Mouse (Mus musculus) C2C12 (cell line): ENCODE data around the gene Lrrc7.

Experiments
- CEBPB ChIP-seq: IDR thresholded peaks from one replicate; pipeline ENCODE4 v1.6.1; 2011; ENCODE audit warnings: low read depth, mild to moderate bottlenecking, control low read depth, moderate library complexity
- CTCF ChIP-seq: IDR thresholded peaks from one replicate; pipeline ENCODE4 v1.5.1; 2011; ENCODE audit not compliant: control insufficient read depth, insufficient read depth, insufficient read length
- FOSL1 ChIP-seq: IDR thresholded peaks from one replicate; pipeline ENCODE4 v1.8.0; 2011; ENCODE audit warnings: mild to moderate bottlenecking, low read length; ENCODE audit not compliant: poor library complexity, insufficient read depth, severe bottlenecking
- MAX ChIP-seq: IDR thresholded peaks from one replicate; pipeline ENCODE4 v1.6.1; 2011; ENCODE audit warnings: mild to moderate bottlenecking, control low read depth
- MYOD1 ChIP-seq: IDR thresholded peaks from one replicate; pipeline ENCODE4 v1.6.1; 2011; ENCODE audit warnings: low read depth; ENCODE audit not compliant: control insufficient read depth, insufficient read length
- MYOG ChIP-seq: IDR thresholded peaks from one replicate; pipeline ENCODE4 v1.6.1; 2011; ENCODE audit not compliant: control insufficient read depth, insufficient read length; ENCODE audit errors: extremely low read depth
- USF1 ChIP-seq: IDR thresholded peaks from one replicate; pipeline ENCODE4 v1.6.1; 2011; ENCODE audit warnings: low read depth, mild to moderate bottlenecking, control low read depth, moderate library complexity

DNA sequence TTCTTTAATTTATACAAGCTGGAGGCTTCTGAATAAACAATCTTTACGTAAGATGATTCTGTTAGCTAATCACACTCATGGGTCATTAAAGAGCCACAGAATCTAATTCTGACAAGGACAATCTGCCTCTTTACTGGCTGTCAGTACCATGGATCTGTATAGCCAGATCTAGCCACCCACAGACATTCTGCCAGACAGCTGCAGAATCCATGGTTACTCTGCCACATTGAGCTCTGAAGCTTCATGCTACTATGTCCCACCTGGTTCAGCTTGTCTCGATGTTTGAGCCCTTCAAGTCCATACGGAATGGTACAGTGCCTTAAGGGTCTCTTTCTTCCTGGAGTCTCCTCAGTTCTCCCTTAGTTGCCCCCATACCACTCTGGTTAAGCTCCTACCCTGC, 470.4 kb downstream of the Lrrc7 start:
- TF ChIP-seq CTCF (no peak), MYOD1 (no peak), MAX (no peak), USF1 (no peak), MYOG (no peak), CEBPB (no peak), FOSL1 (no peak)
